Mouse (Mus musculus): ENCODE data around the gene Prss29.

The Prss29 gene

DNA sequence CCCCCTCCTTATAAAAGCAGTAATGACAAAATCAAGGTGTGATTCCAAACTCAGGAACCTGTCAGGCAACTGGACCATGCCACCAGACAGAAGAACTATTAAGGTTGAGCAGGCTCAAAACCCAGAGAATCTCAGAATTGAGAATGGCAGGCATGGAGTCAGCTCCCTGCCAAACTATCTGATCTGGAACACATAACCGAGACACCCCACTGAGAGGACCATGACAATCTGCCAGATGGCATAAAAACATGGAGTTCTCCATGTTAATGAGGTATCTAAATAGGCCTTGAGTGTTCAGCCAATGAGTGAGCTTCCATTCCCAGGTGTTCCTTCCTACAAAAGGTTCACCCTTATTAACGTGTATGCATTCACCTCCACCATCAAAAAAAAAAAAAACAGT lies 42.8 kb downstream of the Prss29 start:
- no peak for DNase-seq

DNA sequence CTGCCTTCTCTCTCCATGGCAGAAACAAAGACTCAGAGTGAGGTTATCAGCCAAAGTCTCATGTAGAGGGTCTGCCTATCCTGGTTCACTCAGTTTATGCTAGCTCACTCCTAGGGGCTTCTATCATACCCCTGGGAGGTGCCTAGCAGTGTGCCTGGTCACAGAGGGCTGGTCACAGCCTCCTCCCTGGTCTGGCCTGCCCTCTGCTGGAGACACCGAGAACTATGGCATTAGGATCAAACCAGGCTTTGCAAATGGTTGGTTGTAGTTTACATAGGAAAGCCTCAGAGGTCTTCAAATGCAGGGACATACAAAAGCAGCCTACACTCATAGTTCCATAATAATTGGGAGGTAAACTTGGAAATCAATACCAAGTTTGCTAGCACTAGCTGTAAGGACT lies 45.3 kb downstream of the Prss29 start:
- DNase-seq, result no peak

DNA sequence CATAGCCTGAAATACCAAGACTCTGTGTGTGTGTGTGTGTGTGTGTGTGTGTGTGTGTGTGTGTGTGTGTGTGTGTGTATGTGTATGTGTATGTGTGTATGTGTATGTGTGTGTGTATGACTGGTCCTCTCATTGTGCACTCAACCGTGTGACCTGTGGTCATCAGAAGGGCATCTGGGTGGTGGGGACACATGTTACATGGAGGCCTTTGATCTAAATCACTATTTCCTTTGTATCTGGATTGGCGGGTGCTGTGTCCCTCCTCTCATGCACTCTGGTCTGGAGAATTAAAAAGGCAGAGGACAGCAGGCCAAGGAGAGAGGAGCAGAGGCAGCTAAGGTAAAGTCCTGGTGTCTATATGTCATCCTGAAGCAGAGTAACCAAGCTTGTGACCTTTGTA lies 47.6 kb downstream of the Prss29 start, which contains the start of gene Tpsb2:
Gene Tpsb2, plus strand, starts transcription at position 301 of the 400 bp plus-strand sequence.
- DNase-seq, result no peak

DNA sequence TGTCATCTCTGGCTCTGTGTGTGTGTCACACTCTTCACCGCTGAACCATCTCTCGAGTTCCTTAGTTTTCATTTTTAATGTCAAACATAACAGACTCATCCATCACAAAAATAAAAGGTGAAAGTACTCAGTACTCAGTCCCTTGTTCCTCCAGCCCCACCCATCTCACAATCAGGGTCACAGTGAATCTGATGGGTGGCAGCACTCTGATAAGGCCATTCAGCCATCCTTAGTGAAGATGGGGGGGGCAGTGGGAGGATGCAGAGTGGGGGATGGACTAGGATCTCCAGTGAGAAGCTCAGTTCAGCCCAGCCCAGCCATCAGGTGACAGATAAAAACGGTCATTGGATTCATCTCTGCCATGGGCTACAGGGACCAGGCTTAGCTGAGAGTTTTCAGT lies 50.5 kb downstream of the Prss29 start, which contains the start of gene Tpsg1:
Gene Tpsg1, plus strand, starts transcription at position 301 of the 400 bp plus-strand sequence.
- DNase-seq, result no peak
